In the genomic region with DNA sequence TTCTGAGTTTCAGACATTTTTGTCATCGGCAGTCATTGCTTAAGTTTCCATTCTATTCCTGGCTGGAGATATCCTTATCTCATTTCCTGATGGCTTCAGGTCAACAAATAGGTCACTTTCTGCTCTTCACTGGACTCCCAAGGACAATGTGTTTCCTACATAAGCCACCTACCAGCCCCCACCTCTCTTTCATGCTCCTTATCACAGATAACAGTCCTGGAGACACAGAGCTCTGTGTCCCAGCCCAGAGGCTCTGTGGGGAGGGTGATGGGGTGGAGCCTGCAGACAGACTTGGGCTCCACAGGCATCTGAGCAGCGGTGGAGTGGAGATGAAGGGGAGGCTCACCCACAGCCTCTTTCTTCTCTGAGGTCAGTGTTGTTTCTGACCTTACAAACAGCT, we compare ENCODE assay signal across 9 mouse cellular contexts.
DNase-seq lines count a peak whose midpoint lies in the region; ATAC-seq and TF ChIP-seq lines count a peak whose summit lies in the region.
"Had no signal": no experiment of that assay in that cellular context is flagged by ENCODE, and none has a peak within 500 bp of the region (broad histone marks: within the 10 kb centered on the region; RNA-seq: fewer than 3 reads in every experiment).

No protein-coding gene starts in this region.

- DNase-seq in kidney, adult 11 months: peak; percentile 5
- DNase-seq in kidney, adult 18-20 months: no peak
- DNase-seq in heart, postnatal 0 days (ENCODE audit: low spot score): peak; percentile 46
- DNase-seq in liver: peak; percentile 42
- DNase-seq in adipocyte (ENCODE audit: low spot score): no peak
- no peak for DNase-seq in cerebellum, postnatal 25 days
- DNase-seq in cerebellum, postnatal 36 days: no peak

- H3K4me3 ChIP-seq in heart, postnatal 0 days (ENCODE audit: low read depth, low read length): no peak overlapping the region
- H3K4me3 ChIP-seq: erythroblast, embryonic 14.5 days had no signal

- WGBS in heart, postnatal 0 days: 0% methylated on average over 2 of the region's 2 CpGs

- H3K4me2 ChIP-seq in heart, postnatal 0 days (ENCODE audit: low read depth, low read length): peak overlapping the region; percentile 30; the same call in 1 of the 2 replicates

- no peak overlapping the region for H3K9ac ChIP-seq in heart, postnatal 0 days (replicated peaks; ENCODE audit: low read depth, low read length)

- TF ChIP-seq EP300 in heart, postnatal 0 days (IDR thresholded peaks at IDR 0.05; ENCODE audit: low read depth): 0 out of 2 replicates have a peak, but pooled peaks have one; percentile 56

- no peak for TF ChIP-seq CTCF in heart, postnatal 0 days (IDR thresholded peaks at IDR 0.05; ENCODE audit: low read depth)

- peak; percentile 76 for ATAC-seq in heart, postnatal 0 days (ENCODE audit: insufficient read depth, low read depth)
- peak; percentile 93 for ATAC-seq in megakaryocyte-erythroid progenitor cell, adult 5-6 weeks (replicated peaks; ENCODE audit: low FRiP score, low TSS enrichment, poor library complexity, severe bottlenecking)

- no peaks in the 10 kb centered on the region for H3K27me3 ChIP-seq in heart, postnatal 0 days (ENCODE audit: control insufficient read depth, insufficient read depth, low read length)

- H3K27ac ChIP-seq in heart, postnatal 0 days (ENCODE audit: low read depth): peak overlapping the region; percentile 34

- H3K36me3 ChIP-seq in heart, postnatal 0 days (replicated peaks; ENCODE audit: control insufficient read depth, insufficient read depth, low read length): no peaks in the 10 kb centered on the region

- H3K9me3 ChIP-seq in heart, postnatal 0 days (replicated peaks; ENCODE audit: control insufficient read depth, low read length): no peaks in the 10 kb centered on the region

- peaks cover 10% of the 10 kb centered on the region for H3K4me1 ChIP-seq in heart, postnatal 0 days (ENCODE audit: control insufficient read depth, insufficient read depth)

Comparison
In these comparisons a context has a peak if more than half of its experiments do, and no peak if none do; other contexts are left out.
1. DNase-seq: peak in kidney, adult 11 months (single experiment), heart, postnatal 0 days (single experiment) and liver (single experiment); none in kidney, adult 18-20 months (single experiment), adipocyte (single experiment), cerebellum, postnatal 25 days (0 of 2) and cerebellum, postnatal 36 days (0 of 2).